Mouse (Mus musculus): ENCODE results near the gene Aatk.

Aatk gene

GRCm38 (mm10) chr11:120052274-120052673, 5.3 kb upstream of the Aatk start:
- DNase-seq (ENCODE audit: low spot score), result no peak

GRCm38 (mm10) chr11:120051124-120051811, 4.3 kb upstream of the Aatk start:
- DNase-seq (ENCODE audit: low spot score), result no peak

GRCm38 (mm10) chr11:120049067-120049466, 2.1 kb upstream of the Aatk start:
- DNase-seq (ENCODE audit: low spot score), result no peak

GRCm38 (mm10) chr11:120048252-120048556, 1.2 kb upstream of the Aatk start:
- DNase-seq (ENCODE audit: low spot score), result no peak

- DNase-seq (ENCODE audit: low spot score), result no peak
Measured at GRCm38 (mm10) chr11:120047531-120048251, 724 bp upstream of the Aatk start.

- DNase-seq (ENCODE audit: low spot score), result no peak
Measured at GRCm38 (mm10) chr11:120045839-120046552, 971 bp downstream of the Aatk start.

GRCm38 (mm10) chr11:120045341-120045740, 1.6 kb downstream of the Aatk start:
- DNase-seq (ENCODE audit: low spot score), result no peak

- no peak for DNase-seq (ENCODE audit: low spot score)
Measured at GRCm38 (mm10) chr11:120042141-120042838, 4.7 kb downstream of the Aatk start.

- no peak for DNase-seq (ENCODE audit: low spot score)
Measured at GRCm38 (mm10) chr11:120041191-120042123, 5.5 kb downstream of the Aatk start.

GRCm38 (mm10) chr11:120040440-120040839, 6.5 kb downstream of the Aatk start:
- no peak for DNase-seq (ENCODE audit: low spot score)

GRCm38 (mm10) chr11:120039581-120039980, 7.4 kb downstream of the Aatk start:
- DNase-seq (ENCODE audit: low spot score), result no peak

- no peak for DNase-seq (ENCODE audit: low spot score)
Measured at GRCm38 (mm10) chr11:120034762-120035161, 12.2 kb downstream of the Aatk start.

GRCm38 (mm10) chr11:120034306-120034705, 12.7 kb downstream of the Aatk start:
- DNase-seq (ENCODE audit: low spot score), result no peak

GRCm38 (mm10) chr11:120033473-120033872, 13.5 kb downstream of the Aatk start:
- no peak for DNase-seq (ENCODE audit: low spot score)

GRCm38 (mm10) chr11:120032052-120032451, 14.9 kb downstream of the Aatk start:
- no peak for DNase-seq (ENCODE audit: low spot score)

- no peak for DNase-seq (ENCODE audit: low spot score)
Measured at GRCm38 (mm10) chr11:120030145-120030901, 16.6 kb downstream of the Aatk start.

GRCm38 (mm10) chr11:120029431-120030144, 17.4 kb downstream of the Aatk start:
- DNase-seq (ENCODE audit: low spot score), result no peak

- DNase-seq (ENCODE audit: low spot score), result no peak
Measured at GRCm38 (mm10) chr11:120028319-120029092, 18.5 kb downstream of the Aatk start.

- no peak for DNase-seq (ENCODE audit: low spot score)
Measured at GRCm38 (mm10) chr11:120026941-120027340, 20.0 kb downstream of the Aatk start.
